Mouse (Mus musculus): ENCODE results near the gene Hist1h2ac. TPM values are rescaled to one million over a fixed set of nuclear protein-coding genes. Genes with fewer than 3 reads are reported as not detected.

Gene Hist1h2ac
- polyA plus RNA-seq, 1 experiment from 2014 or later = 2.2 TPM

DNA sequence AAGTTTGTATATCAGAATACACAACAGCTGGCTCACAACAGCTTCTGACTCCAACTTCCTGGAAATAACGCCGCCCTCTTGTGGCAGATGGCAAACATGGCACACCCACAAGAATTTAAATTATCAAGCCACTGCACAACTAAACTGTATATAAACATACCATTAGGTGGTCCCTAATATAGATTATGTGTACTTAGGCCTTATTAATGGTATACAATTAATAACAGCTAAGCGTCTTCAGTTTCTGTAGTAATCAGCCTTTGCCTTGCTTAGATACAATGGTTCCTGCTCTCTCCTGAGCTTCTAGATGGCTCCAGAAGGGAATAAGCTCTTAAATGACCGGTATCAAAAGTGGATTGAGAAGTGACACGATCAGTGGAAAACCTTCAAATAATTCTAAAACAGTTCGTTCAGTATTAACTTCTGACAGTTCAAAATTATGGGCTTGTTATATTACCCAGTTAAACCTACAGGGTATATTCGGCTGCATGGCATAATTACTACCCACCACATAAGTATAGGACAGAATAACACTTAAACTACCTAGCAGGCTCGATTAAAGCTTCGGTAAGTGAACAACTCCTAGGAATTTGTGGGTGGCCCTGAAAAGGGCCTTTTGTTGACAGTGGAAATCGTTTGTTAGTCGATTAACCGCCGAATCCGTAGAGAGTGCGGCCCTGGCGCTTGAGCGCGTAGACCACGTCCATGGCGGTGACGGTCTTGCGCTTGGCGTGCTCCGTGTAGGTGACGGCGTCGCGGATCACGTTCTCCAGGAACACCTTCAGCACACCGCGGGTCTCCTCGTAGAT is 13.9 kb upstream of the Hist1h2ac start:
- peak overlapping the region; percentile 62 for H3K4me2 ChIP-seq (ENCODE audit: low read depth, low read length)
- peak overlapping the region; percentile 83 for H3K27ac ChIP-seq (replicated peaks; ENCODE audit: low read depth, low read length)
- H3K27me3 ChIP-seq (ENCODE audit: control insufficient read depth, insufficient read depth, low read length) = no peaks in the 10 kb centered on the region
- H3K36me3 ChIP-seq (replicated peaks; ENCODE audit: control insufficient read depth, insufficient read depth, low read depth, low read length) = no peaks in the 10 kb centered on the region
- ATAC-seq (replicated peaks; ENCODE audit: insufficient number of reproducible peaks, low FRiP score, low TSS enrichment, low read depth) = peak; percentile 60
- DNase-seq (ENCODE audit: low spot score) = peak; percentile 86
- peak overlapping the region; percentile 40 for H3K4me3 ChIP-seq (ENCODE audit: low read depth, low read length)
- under 1% methylated on average over 22 of the region's 32 CpGs for WGBS
- peak overlapping the region; percentile 68 for H3K9ac ChIP-seq (replicated peaks; ENCODE audit: low read length)
- H3K9me3 ChIP-seq (replicated peaks; ENCODE audit: control insufficient read depth, low read length) = no peaks in the 10 kb centered on the region
- no peaks in the 10 kb centered on the region for H3K4me1 ChIP-seq (ENCODE audit: control insufficient read depth, insufficient read depth, low read length)

GRCm38 (mm10) chr13:23696061-23696474 is 12.3 kb upstream of the Hist1h2ac start:
- H3K9ac ChIP-seq (replicated peaks; ENCODE audit: low read length) = no peak overlapping the region
- no peak overlapping the region for H3K4me3 ChIP-seq (ENCODE audit: low read depth, low read length)
- no peaks in the 10 kb centered on the region for H3K9me3 ChIP-seq (replicated peaks; ENCODE audit: control insufficient read depth, low read length)
- no peak overlapping the region for H3K27ac ChIP-seq (replicated peaks; ENCODE audit: low read depth, low read length)
- H3K36me3 ChIP-seq (replicated peaks; ENCODE audit: control insufficient read depth, insufficient read depth, low read depth, low read length) = no peaks in the 10 kb centered on the region
- no peak overlapping the region for H3K4me2 ChIP-seq (ENCODE audit: low read depth, low read length)
- ATAC-seq (replicated peaks; ENCODE audit: insufficient number of reproducible peaks, low FRiP score, low TSS enrichment, low read depth) (no peak), DNase-seq (ENCODE audit: low spot score) (no peak)
- 54% methylated on average over 15 of the region's 15 CpGs for WGBS
- no peaks in the 10 kb centered on the region for H3K4me1 ChIP-seq (ENCODE audit: control insufficient read depth, insufficient read depth, low read length)
- H3K27me3 ChIP-seq (ENCODE audit: control insufficient read depth, insufficient read depth, low read length) = no peaks in the 10 kb centered on the region

DNA sequence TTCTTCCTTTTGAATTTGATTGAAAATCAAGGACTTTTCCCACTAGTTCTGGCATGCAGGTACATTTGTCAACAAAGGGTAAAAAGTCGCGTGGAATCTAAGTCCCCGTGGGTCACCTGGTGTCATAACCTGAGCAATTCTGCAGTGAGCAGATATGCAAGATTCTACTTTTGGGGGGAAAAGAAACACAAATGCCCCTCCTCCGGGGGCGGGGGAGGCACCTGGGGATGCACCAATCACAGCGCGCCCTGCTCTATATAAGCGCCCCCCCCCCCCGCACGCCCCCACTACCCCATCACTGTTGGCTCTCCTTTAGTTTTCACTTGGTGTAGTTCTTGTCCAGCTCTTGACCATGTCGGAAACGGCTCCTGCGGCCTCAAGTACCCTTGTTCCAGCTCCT is 11.8 kb upstream of the Hist1h2ac start, which contains the start of gene Hist1h1t:
TSS of gene Hist1h1t (plus strand) at position 301 of the 400 bp plus-strand sequence.
- Histone ChIP-seq H3K27ac (replicated peaks; ENCODE audit: low read depth, low read length) (no peak within 1 kb of the TSS), H3K4me1 (ENCODE audit: control insufficient read depth, insufficient read depth, low read length) (no peaks in the 10 kb centered on the region), H3K4me3 (ENCODE audit: low read depth, low read length) (no peak within 1 kb of the TSS), H3K27me3 (ENCODE audit: control insufficient read depth, insufficient read depth, low read length) (no peaks in the 10 kb centered on the region), H3K9ac (replicated peaks; ENCODE audit: low read length) (no peak within 1 kb of the TSS), H3K36me3 (replicated peaks; ENCODE audit: control insufficient read depth, insufficient read depth, low read depth, low read length) (no peaks in the 10 kb centered on the region), H3K9me3 (replicated peaks; ENCODE audit: control insufficient read depth, low read length) (no peaks in the 10 kb centered on the region), H3K4me2 (ENCODE audit: low read depth, low read length) (no peak within 1 kb of the TSS)
- ATAC-seq (replicated peaks; ENCODE audit: insufficient number of reproducible peaks, low FRiP score, low TSS enrichment, low read depth) = no peak
- 51% methylated on average over 13 of the region's 13 CpGs for WGBS
- DNase-seq (ENCODE audit: low spot score) = no peak

- H3K4me1 ChIP-seq (ENCODE audit: control insufficient read depth, insufficient read depth, low read length) = no peaks in the 10 kb centered on the region
- no peaks in the 10 kb centered on the region for H3K9me3 ChIP-seq (replicated peaks; ENCODE audit: control insufficient read depth, low read length)
- H3K36me3 ChIP-seq (replicated peaks; ENCODE audit: control insufficient read depth, insufficient read depth, low read depth, low read length) = no peaks in the 10 kb centered on the region
- no peak overlapping the region for H3K9ac ChIP-seq (replicated peaks; ENCODE audit: low read length)
- ATAC-seq (replicated peaks; ENCODE audit: insufficient number of reproducible peaks, low FRiP score, low TSS enrichment, low read depth) (no peak), DNase-seq (ENCODE audit: low spot score) (no peak)
- H3K27me3 ChIP-seq (ENCODE audit: control insufficient read depth, insufficient read depth, low read length) = no peaks in the 10 kb centered on the region
- no peak overlapping the region for H3K4me3 ChIP-seq (ENCODE audit: low read depth, low read length)
- WGBS = 95% methylated on average over 9 of the region's 9 CpGs
- H3K4me2 ChIP-seq (ENCODE audit: low read depth, low read length) = no peak overlapping the region
- H3K27ac ChIP-seq (replicated peaks; ENCODE audit: low read depth, low read length) = no peak overlapping the region
Measured at GRCm38 (mm10) chr13:23694956-23695355, 11.2 kb upstream of the Hist1h2ac start.

DNA sequence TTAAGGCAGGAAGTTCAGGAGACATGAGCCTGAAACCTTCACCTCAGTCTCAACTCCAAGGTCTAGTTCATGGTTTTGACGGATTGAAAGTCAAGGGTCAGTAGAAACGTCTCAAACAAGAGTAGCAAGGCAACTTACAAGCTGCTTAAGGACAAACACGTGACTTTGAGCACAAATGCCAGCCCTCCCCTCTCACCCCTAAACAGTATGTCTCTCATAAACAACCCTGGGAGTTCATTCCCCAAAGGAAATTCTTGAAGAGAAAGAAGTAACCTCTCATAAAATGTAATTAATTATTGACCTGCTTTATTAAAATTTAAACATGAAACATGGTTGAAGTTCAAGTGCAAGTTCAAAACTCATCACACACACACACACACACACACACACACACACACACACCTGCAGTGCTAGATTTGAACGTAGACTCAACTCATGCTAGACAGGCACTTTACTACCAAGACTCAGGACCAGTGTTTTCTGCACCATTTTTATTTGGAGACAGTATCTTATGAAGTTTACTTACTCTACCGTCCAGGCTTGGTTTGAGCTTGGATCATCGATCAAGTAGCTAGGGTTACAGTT is 10.2 kb upstream of the Hist1h2ac start:
- ATAC-seq (replicated peaks; ENCODE audit: insufficient number of reproducible peaks, low FRiP score, low TSS enrichment, low read depth) (no peak), DNase-seq (ENCODE audit: low spot score) (no peak)
- Histone ChIP-seq H3K27me3 (ENCODE audit: control insufficient read depth, insufficient read depth, low read length) (no peaks in the 10 kb centered on the region), H3K27ac (replicated peaks; ENCODE audit: low read depth, low read length) (no peak overlapping the region), H3K4me3 (ENCODE audit: low read depth, low read length) (no peak overlapping the region), H3K4me2 (ENCODE audit: low read depth, low read length) (no peak overlapping the region), H3K36me3 (replicated peaks; ENCODE audit: control insufficient read depth, insufficient read depth, low read depth, low read length) (no peaks in the 10 kb centered on the region), H3K9ac (replicated peaks; ENCODE audit: low read length) (no peak overlapping the region), H3K9me3 (replicated peaks; ENCODE audit: control insufficient read depth, low read length) (no peaks in the 10 kb centered on the region), H3K4me1 (ENCODE audit: control insufficient read depth, insufficient read depth, low read length) (no peaks in the 10 kb centered on the region)
- 79% methylated on average over 6 of the region's 6 CpGs for WGBS

DNA sequence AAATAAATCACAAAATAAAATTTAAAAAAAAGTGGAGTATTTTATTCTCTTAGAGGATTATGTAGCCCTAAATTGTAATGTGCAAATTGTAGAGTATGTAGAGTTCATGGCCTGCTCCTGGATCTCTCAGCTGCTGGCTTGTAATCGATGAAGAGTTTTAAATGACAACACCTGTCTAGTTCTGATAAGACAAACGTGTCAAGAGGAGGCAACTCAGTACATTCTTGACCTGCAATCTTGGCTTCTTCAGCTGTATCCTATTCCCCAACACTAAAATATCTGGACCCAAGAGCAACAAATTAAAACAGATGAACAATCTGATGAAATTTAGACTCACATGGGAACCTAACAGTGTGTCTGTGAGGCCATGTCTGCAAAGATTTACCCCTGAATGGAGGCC is 5.7 kb upstream of the Hist1h2ac start:
- Histone ChIP-seq H3K9me3 (replicated peaks; ENCODE audit: control insufficient read depth, low read length) (no peaks in the 10 kb centered on the region), H3K4me2 (ENCODE audit: low read depth, low read length) (no peak overlapping the region), H3K36me3 (replicated peaks; ENCODE audit: control insufficient read depth, insufficient read depth, low read depth, low read length) (no peaks in the 10 kb centered on the region), H3K4me3 (ENCODE audit: low read depth, low read length) (no peak overlapping the region), H3K27ac (replicated peaks; ENCODE audit: low read depth, low read length) (no peak overlapping the region), H3K4me1 (ENCODE audit: control insufficient read depth, insufficient read depth, low read length) (no peaks in the 10 kb centered on the region), H3K27me3 (ENCODE audit: control insufficient read depth, insufficient read depth, low read length) (no peaks in the 10 kb centered on the region), H3K9ac (replicated peaks; ENCODE audit: low read length) (no peak overlapping the region)
- no peak for ATAC-seq (replicated peaks; ENCODE audit: insufficient number of reproducible peaks, low FRiP score, low TSS enrichment, low read depth)
- no peak for DNase-seq (ENCODE audit: low spot score)
- WGBS = 73% methylated on average over 2 of the region's 2 CpGs

DNA sequence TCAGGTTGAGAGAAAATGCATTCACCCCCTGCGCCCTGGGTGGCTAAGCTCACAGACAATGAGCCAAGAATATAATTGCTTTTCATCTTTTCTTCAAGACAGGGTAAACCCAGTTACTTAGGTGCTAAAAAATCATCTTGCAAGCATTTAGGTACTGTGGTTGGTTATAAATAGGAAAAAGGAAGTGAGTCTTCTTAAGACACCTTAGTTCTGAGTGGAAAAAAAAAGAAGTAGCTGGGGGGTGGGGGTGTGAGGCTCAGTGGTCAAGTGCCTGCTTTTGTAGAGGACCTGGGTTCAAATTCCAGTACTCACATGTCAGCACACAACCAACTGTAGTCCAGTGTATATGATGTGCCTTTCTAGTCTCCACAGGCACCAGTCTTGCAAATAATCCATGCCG is 5.2 kb upstream of the Hist1h2ac start:
- Histone ChIP-seq H3K27ac (replicated peaks; ENCODE audit: low read depth, low read length) (no peak overlapping the region), H3K4me3 (ENCODE audit: low read depth, low read length) (no peak overlapping the region), H3K4me2 (ENCODE audit: low read depth, low read length) (no peak overlapping the region), H3K36me3 (replicated peaks; ENCODE audit: control insufficient read depth, insufficient read depth, low read depth, low read length) (no peaks in the 10 kb centered on the region), H3K27me3 (ENCODE audit: control insufficient read depth, insufficient read depth, low read length) (no peaks in the 10 kb centered on the region), H3K9ac (replicated peaks; ENCODE audit: low read length) (no peak overlapping the region), H3K4me1 (ENCODE audit: control insufficient read depth, insufficient read depth, low read length) (no peaks in the 10 kb centered on the region), H3K9me3 (replicated peaks; ENCODE audit: control insufficient read depth, low read length) (no peaks in the 10 kb centered on the region)
- ATAC-seq (replicated peaks; ENCODE audit: insufficient number of reproducible peaks, low FRiP score, low TSS enrichment, low read depth) (no peak), DNase-seq (ENCODE audit: low spot score) (no peak)
- WGBS = 90% methylated on average over 2 of the region's 2 CpGs

DNA sequence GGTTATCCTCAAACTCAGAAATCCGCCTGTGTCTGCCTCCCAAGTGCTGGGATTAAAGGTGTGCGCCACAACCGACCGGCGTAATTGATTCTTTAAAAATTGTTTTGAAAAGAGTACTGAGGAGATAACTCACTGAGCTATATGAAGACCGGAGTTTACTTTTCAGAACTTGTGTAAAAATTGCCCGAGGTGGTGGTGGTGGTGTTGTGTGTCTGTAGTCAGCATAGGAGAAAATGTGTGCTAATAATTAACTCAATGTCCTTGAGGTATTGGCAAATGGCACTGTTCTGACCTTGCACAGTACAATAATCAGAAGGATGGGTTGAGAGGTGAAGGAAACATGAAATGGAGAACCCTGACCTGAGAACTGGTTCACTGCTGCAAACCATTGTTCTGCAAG is 4.2 kb upstream of the Hist1h2ac start:
- Histone ChIP-seq H3K4me3 (ENCODE audit: low read depth, low read length) (no peak overlapping the region), H3K9ac (replicated peaks; ENCODE audit: low read length) (no peak overlapping the region), H3K4me1 (ENCODE audit: control insufficient read depth, insufficient read depth, low read length) (no peaks in the 10 kb centered on the region), H3K4me2 (ENCODE audit: low read depth, low read length) (no peak overlapping the region), H3K9me3 (replicated peaks; ENCODE audit: control insufficient read depth, low read length) (no peaks in the 10 kb centered on the region), H3K36me3 (replicated peaks; ENCODE audit: control insufficient read depth, insufficient read depth, low read depth, low read length) (no peaks in the 10 kb centered on the region), H3K27me3 (ENCODE audit: control insufficient read depth, insufficient read depth, low read length) (no peaks in the 10 kb centered on the region), H3K27ac (replicated peaks; ENCODE audit: low read depth, low read length) (no peak overlapping the region)
- DNase-seq (ENCODE audit: low spot score) (no peak), ATAC-seq (replicated peaks; ENCODE audit: insufficient number of reproducible peaks, low FRiP score, low TSS enrichment, low read depth) (no peak)
- 93% methylated on average over 7 of the region's 7 CpGs for WGBS

Data from embryonic facial prominence, embryonic 11.5 days (tissue).